ENCODE assay signal across 29 mouse cellular contexts in the genomic region with DNA sequence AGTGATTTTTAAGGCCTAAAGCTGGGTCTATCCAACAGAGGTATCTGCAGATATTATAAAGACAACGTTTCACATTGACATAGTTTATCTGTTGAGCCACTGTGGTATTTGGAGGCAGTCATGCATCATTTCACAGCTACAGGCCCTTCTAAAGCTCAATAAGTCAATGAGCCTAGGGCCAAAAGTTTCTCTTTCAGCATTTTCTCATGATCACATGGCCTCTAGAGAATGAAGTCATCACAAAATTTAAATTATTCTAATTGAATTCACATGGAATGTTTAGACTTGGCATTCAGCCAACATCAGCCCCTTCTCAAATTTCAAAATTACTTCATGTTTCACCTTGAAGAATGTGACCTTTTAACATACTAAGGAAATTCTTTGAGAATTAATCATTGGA. TPM values are rescaled to one million over a fixed set of nuclear protein-coding genes. Genes with fewer than 3 reads are reported as not detected.
DNase-seq lines count a peak whose midpoint lies in the region; ATAC-seq and TF ChIP-seq lines count a peak whose summit lies in the region.
"Had no signal": no experiment of that assay in that cellular context is flagged by ENCODE, and none has a peak within 500 bp of the region (broad histone marks: within the 10 kb centered on the region; RNA-seq: fewer than 3 reads in every experiment).

No protein-coding gene starts in this region.

- no peak overlapping the region for H3K4me3 ChIP-seq in hindbrain, postnatal 0 days (ENCODE audit: low read length)
- no peak overlapping the region for H3K4me3 ChIP-seq in hindbrain, embryonic 13.5 days
- no peak overlapping the region for H3K4me3 ChIP-seq in intestine, embryonic 16.5 days (ENCODE audit: low read length)
- H3K4me3 ChIP-seq: embryonic facial prominence, embryonic 12.5 days; erythroblast, embryonic 14.5 days; forebrain, embryonic 15.5 days; hindbrain, embryonic 15.5 days; limb, embryonic 13.5 days; midbrain, embryonic 12.5 days; neural tube, embryonic 12.5 days; stomach, embryonic 15.5 days had no signal

- ATAC-seq in hindbrain, postnatal 0 days, result no peak
- no peak for ATAC-seq in hindbrain, embryonic 13.5 days (ENCODE audit: low FRiP score)
- no peak for ATAC-seq in intestine, embryonic 16.5 days
- ATAC-seq: activated CD4-positive, CD25-positive, alpha-beta regulatory T cell, adult 4 months; CD4-positive, CD25-positive, alpha-beta regulatory T cell, adult 4 months; forebrain, embryonic 15.5 days; intestine, postnatal 0 days; lung, postnatal 0 days had no signal

- H3K36me3 ChIP-seq in hindbrain, postnatal 0 days (ENCODE audit: insufficient read depth, low read length), result no peaks in the 10 kb centered on the region
- H3K36me3 ChIP-seq in hindbrain, embryonic 13.5 days, result no peaks in the 10 kb centered on the region
- H3K36me3 ChIP-seq in intestine, embryonic 16.5 days (ENCODE audit: control insufficient read depth, insufficient read depth, low read length), result no peaks in the 10 kb centered on the region
- H3K36me3 ChIP-seq: embryonic facial prominence, embryonic 12.5 days; forebrain, embryonic 15.5 days; hindbrain, embryonic 15.5 days; limb, embryonic 13.5 days; midbrain, embryonic 12.5 days; neural tube, embryonic 12.5 days; stomach, embryonic 15.5 days had no signal

- no peaks in the 10 kb centered on the region for H3K9me3 ChIP-seq in hindbrain, postnatal 0 days (ENCODE audit: low read length)
- no peaks in the 10 kb centered on the region for H3K9me3 ChIP-seq in hindbrain, embryonic 13.5 days
- no peaks in the 10 kb centered on the region for H3K9me3 ChIP-seq in intestine, embryonic 16.5 days (ENCODE audit: control insufficient read depth, low read length)
- H3K9me3 ChIP-seq: embryonic facial prominence, embryonic 12.5 days; forebrain, embryonic 15.5 days; hindbrain, embryonic 15.5 days; limb, embryonic 13.5 days; midbrain, embryonic 12.5 days; neural tube, embryonic 12.5 days; stomach, embryonic 15.5 days had no signal

- no peaks in the 10 kb centered on the region for H3K27me3 ChIP-seq in hindbrain, postnatal 0 days (ENCODE audit: insufficient read depth, low read length)
- no peaks in the 10 kb centered on the region for H3K27me3 ChIP-seq in hindbrain, embryonic 13.5 days
- no peaks in the 10 kb centered on the region for H3K27me3 ChIP-seq in intestine, embryonic 16.5 days (replicated peaks; ENCODE audit: control insufficient read depth, insufficient read depth, low read length)
- H3K27me3 ChIP-seq: embryonic facial prominence, embryonic 12.5 days; forebrain, embryonic 15.5 days; hindbrain, embryonic 15.5 days; limb, embryonic 13.5 days; midbrain, embryonic 12.5 days; neural tube, embryonic 12.5 days; stomach, embryonic 15.5 days had no signal

- no peak overlapping the region for H3K27ac ChIP-seq in hindbrain, postnatal 0 days
- H3K27ac ChIP-seq in hindbrain, embryonic 13.5 days, result no peak overlapping the region
- H3K27ac ChIP-seq in intestine, embryonic 16.5 days (ENCODE audit: low read length), result no peak overlapping the region
- H3K27ac ChIP-seq: embryonic facial prominence, embryonic 12.5 days; forebrain, embryonic 15.5 days; hindbrain, embryonic 15.5 days; limb, embryonic 13.5 days; liver, embryonic 14.5 days; macrophage; midbrain, embryonic 12.5 days; neural tube, embryonic 12.5 days; stomach, embryonic 15.5 days had no signal

- WGBS in hindbrain, postnatal 0 days, result 18% methylated on average over 1 of the region's 1 CpGs
- 30% methylated on average over 1 of the region's 1 CpGs for WGBS in hindbrain, embryonic 13.5 days
- 27% methylated on average over 1 of the region's 1 CpGs for WGBS in intestine, embryonic 16.5 days

- peak; percentile 48 for DNase-seq in embryo, embryonic 10.5 days (ENCODE audit: low spot score)
- no peak for DNase-seq in embryo, embryonic 9.5 days (ENCODE audit: extremely low spot score)
- DNase-seq in hindbrain, postnatal 0 days (ENCODE audit: low spot score), result peak; percentile 20
- DNase-seq in Muller cell, postnatal 12 days (ENCODE audit: inconsistent ontology term), result peak; percentile 76
- DNase-seq in forelimb bud, embryonic 11.5 days (ENCODE audit: low read depth, low spot score), result peak; percentile 66
- no peak for DNase-seq in urinary bladder, postnatal 36 days (ENCODE audit: low spot score in 2 of 2)
- DNase-seq: adrenal gland, adult 8-10 months; cerebellum, adult 18-20 months; cerebellum, postnatal 14 days; gastrocnemius, postnatal 36 days; kidney, postnatal 4 days; right cerebral cortex, postnatal 4 days; thymus, postnatal 25 days had no signal

- no peaks in the 10 kb centered on the region for H3K4me1 ChIP-seq in hindbrain, postnatal 0 days (ENCODE audit: insufficient read depth, low read length)
- H3K4me1 ChIP-seq in hindbrain, embryonic 13.5 days (replicated peaks), result no peaks in the 10 kb centered on the region
- no peaks in the 10 kb centered on the region for H3K4me1 ChIP-seq in intestine, embryonic 16.5 days (ENCODE audit: control insufficient read depth, insufficient read depth, low read length)
- H3K4me1 ChIP-seq: embryonic facial prominence, embryonic 12.5 days; forebrain, embryonic 15.5 days; hindbrain, embryonic 15.5 days; midbrain, embryonic 12.5 days; neural tube, embryonic 12.5 days; stomach, embryonic 15.5 days had no signal

- no peak overlapping the region for H3K4me2 ChIP-seq in hindbrain, postnatal 0 days (ENCODE audit: low read depth, low read length)
- H3K4me2 ChIP-seq in hindbrain, embryonic 13.5 days, result no peak overlapping the region
- H3K4me2 ChIP-seq in intestine, embryonic 16.5 days (ENCODE audit: low read depth, low read length), result no peak overlapping the region
- H3K4me2 ChIP-seq: embryonic facial prominence, embryonic 12.5 days; forebrain, embryonic 15.5 days; hindbrain, embryonic 15.5 days; limb, embryonic 13.5 days; midbrain, embryonic 12.5 days; neural tube, embryonic 12.5 days; stomach, embryonic 15.5 days had no signal

- no peak overlapping the region for H3K9ac ChIP-seq in hindbrain, postnatal 0 days (replicated peaks; ENCODE audit: low read length)
- H3K9ac ChIP-seq in hindbrain, embryonic 13.5 days, result no peak overlapping the region
- H3K9ac ChIP-seq in intestine, embryonic 16.5 days (ENCODE audit: low read depth, low read length), result no peak overlapping the region
- H3K9ac ChIP-seq: embryonic facial prominence, embryonic 12.5 days; forebrain, embryonic 15.5 days; hindbrain, embryonic 15.5 days; limb, embryonic 13.5 days; liver, embryonic 14.5 days; midbrain, embryonic 12.5 days; neural tube, embryonic 12.5 days; stomach, embryonic 15.5 days had no signal

- no peak for TF ChIP-seq CTCF in hindbrain, postnatal 0 days (IDR thresholded peaks at IDR 0.05; ENCODE audit: low read depth)

RNA-seq across cellular contexts. Expression of gene Itgb8, which starts 10.0 kb away (rescaled TPM):
- 33.4 and 35.1 TPM in 2 replicates for total RNA-seq in hindbrain, postnatal 0 days (2014; rRNA removed)
- 10.7 and 10.9 TPM in 2 replicates for polyA plus RNA-seq in hindbrain, postnatal 0 days (2015; fragmentation: Nextera tagmentation; extraction: Ambion mirVana)
- 11.9 and 12.4 TPM in 2 replicates for polyA plus RNA-seq in hindbrain, embryonic 13.5 days (2015; fragmentation: Nextera tagmentation; extraction: Ambion mirVana)
- 1.5 and 1.7 TPM in 2 replicates for polyA plus RNA-seq in intestine, embryonic 16.5 days (2015; fragmentation: Nextera tagmentation; extraction: Ambion mirVana)
- polyA plus RNA-seq: erythroblast, embryonic 14.5 days had no signal

Comparison
In these comparisons a context has a peak if more than half of its experiments do, and no peak if none do; other contexts are left out.
1. DNase-seq: peak in embryo, embryonic 10.5 days (single experiment), hindbrain, postnatal 0 days (single experiment), Muller cell, postnatal 12 days (single experiment) and forelimb bud, embryonic 11.5 days (single experiment); none in embryo, embryonic 9.5 days (single experiment) and urinary bladder, postnatal 36 days (0 of 2).